Mouse (Mus musculus) liver, embryonic 14.5 days (tissue): Measurements from ENCODE around the gene Haus5.

Source experiments
- CTCF ChIP-seq: IDR thresholded peaks from 2 replicates; pipeline ENCODE4 v1.5.1; 2016; ENCODE audit warnings: antibody characterized with exemption, low read depth, control low read depth
- EP300 ChIP-seq: IDR thresholded peaks from 2 replicates; pipeline ENCODE4 v1.6.1; 2016; ENCODE audit warnings: antibody characterized with exemption, low read depth

- TF ChIP-seq CTCF, result no peak
- no peak for TF ChIP-seq EP300
Observed at GRCm38 (mm10) chr7:30683425-30683824, 18.6 kb upstream of the Haus5 start.
